Mouse (Mus musculus): ENCODE measurements around the gene Cracr2a. TPM values are rescaled to one million over a fixed set of nuclear protein-coding genes. Genes with fewer than 3 reads are reported as not detected.

Gene Cracr2a
- polyA plus RNA-seq, 1 experiment: 0.01 TPM

- H3K27me3 ChIP-seq (ENCODE audit: control insufficient read depth, insufficient read depth, insufficient read length): no peaks in the 10 kb centered on the region
- no peaks in the 10 kb centered on the region for H3K79me3 ChIP-seq (ENCODE audit: low read depth)
- no peaks in the 10 kb centered on the region for H3K36me3 ChIP-seq (ENCODE audit: control insufficient read depth, insufficient read depth)
- no peaks in the 10 kb centered on the region for H3K79me2 ChIP-seq (ENCODE audit: control insufficient read depth, insufficient read depth)
- no peak for TF ChIP-seq CEBPB (IDR thresholded peaks at IDR 0.05; ENCODE audit: low read depth)
- no peak for TF ChIP-seq MAX (IDR thresholded peaks at IDR 0.05)
- TF ChIP-seq MYOD1 (IDR thresholded peaks at IDR 0.05; ENCODE audit: control insufficient read depth, insufficient read length, low read depth): no peak
- no peak overlapping the region for H3ac ChIP-seq (ENCODE audit: control insufficient read depth, insufficient read length, low read depth)
- no peak overlapping the region for H3K4me3 ChIP-seq (ENCODE audit: insufficient read depth, poor library complexity, severe bottlenecking)
Observed at GRCm38 (mm10) chr6:127565951-127566732, 5.0 kb downstream of the Cracr2a start.

- no peak overlapping the region for H3K4me3 ChIP-seq (ENCODE audit: insufficient read depth, poor library complexity, severe bottlenecking)
- no peaks in the 10 kb centered on the region for H3K79me2 ChIP-seq (ENCODE audit: control insufficient read depth, insufficient read depth)
- H3ac ChIP-seq (ENCODE audit: control insufficient read depth, insufficient read length, low read depth): no peak overlapping the region
- no peak for TF ChIP-seq CTCF (IDR thresholded peaks at IDR 0.05; ENCODE audit: control insufficient read depth, insufficient read depth, insufficient read length)
- TF ChIP-seq CEBPB (IDR thresholded peaks at IDR 0.05; ENCODE audit: low read depth): no peak
- no peak for TF ChIP-seq MYOG (IDR thresholded peaks at IDR 0.05; ENCODE audit: control insufficient read depth, extremely low read depth, insufficient read length)
- no peak for TF ChIP-seq USF1 (IDR thresholded peaks at IDR 0.05; ENCODE audit: low read depth)
- TF ChIP-seq MYOD1 (IDR thresholded peaks at IDR 0.05; ENCODE audit: control insufficient read depth, insufficient read length, low read depth): no peak
- no peak for TF ChIP-seq MAX (IDR thresholded peaks at IDR 0.05)
- TF ChIP-seq FOSL1 (IDR thresholded peaks at IDR 0.05; ENCODE audit: insufficient read depth, low read length, poor library complexity, severe bottlenecking): no peak
- H3K79me3 ChIP-seq (ENCODE audit: low read depth): no peaks in the 10 kb centered on the region
- no peaks in the 10 kb centered on the region for H3K36me3 ChIP-seq (ENCODE audit: control insufficient read depth, insufficient read depth)
- no peaks in the 10 kb centered on the region for H3K27me3 ChIP-seq (ENCODE audit: control insufficient read depth, insufficient read depth, insufficient read length)
Observed at GRCm38 (mm10) chr6:127571849-127572550, 10.9 kb downstream of the Cracr2a start.

- no peak overlapping the region for H3K4me3 ChIP-seq (ENCODE audit: insufficient read depth, poor library complexity, severe bottlenecking)
- no peak overlapping the region for H3ac ChIP-seq (ENCODE audit: control insufficient read depth, insufficient read length, low read depth)
- TF ChIP-seq MYOD1 (IDR thresholded peaks at IDR 0.05; ENCODE audit: control insufficient read depth, insufficient read length, low read depth) (no peak), MAX (IDR thresholded peaks at IDR 0.05) (no peak), CTCF (IDR thresholded peaks at IDR 0.05; ENCODE audit: control insufficient read depth, insufficient read depth, insufficient read length) (no peak), FOSL1 (IDR thresholded peaks at IDR 0.05; ENCODE audit: insufficient read depth, low read length, poor library complexity, severe bottlenecking) (no peak), MYOG (IDR thresholded peaks at IDR 0.05; ENCODE audit: control insufficient read depth, extremely low read depth, insufficient read length) (no peak), CEBPB (IDR thresholded peaks at IDR 0.05; ENCODE audit: low read depth) (no peak), USF1 (IDR thresholded peaks at IDR 0.05; ENCODE audit: low read depth) (no peak)
- no peaks in the 10 kb centered on the region for H3K79me3 ChIP-seq (ENCODE audit: low read depth)
- H3K27me3 ChIP-seq (ENCODE audit: control insufficient read depth, insufficient read depth, insufficient read length): no peaks in the 10 kb centered on the region
- no peaks in the 10 kb centered on the region for H3K79me2 ChIP-seq (ENCODE audit: control insufficient read depth, insufficient read depth)
- no peaks in the 10 kb centered on the region for H3K36me3 ChIP-seq (ENCODE audit: control insufficient read depth, insufficient read depth)
Observed at GRCm38 (mm10) chr6:127573779-127574463, 12.8 kb downstream of the Cracr2a start.

- no peak overlapping the region for H3K4me3 ChIP-seq (ENCODE audit: insufficient read depth, poor library complexity, severe bottlenecking)
- H3ac ChIP-seq (ENCODE audit: control insufficient read depth, insufficient read length, low read depth): no peak overlapping the region
- H3K27me3 ChIP-seq (ENCODE audit: control insufficient read depth, insufficient read depth, insufficient read length): peaks cover 3% of the 10 kb centered on the region
- H3K79me3 ChIP-seq (ENCODE audit: low read depth): no peaks in the 10 kb centered on the region
- TF ChIP-seq CEBPB (IDR thresholded peaks at IDR 0.05; ENCODE audit: low read depth) (no peak), CTCF (IDR thresholded peaks at IDR 0.05; ENCODE audit: control insufficient read depth, insufficient read depth, insufficient read length) (no peak), MAX (IDR thresholded peaks at IDR 0.05) (no peak), MYOD1 (IDR thresholded peaks at IDR 0.05; ENCODE audit: control insufficient read depth, insufficient read length, low read depth) (no peak), USF1 (IDR thresholded peaks at IDR 0.05; ENCODE audit: low read depth) (no peak), MYOG (IDR thresholded peaks at IDR 0.05; ENCODE audit: control insufficient read depth, extremely low read depth, insufficient read length) (no peak), FOSL1 (IDR thresholded peaks at IDR 0.05; ENCODE audit: insufficient read depth, low read length, poor library complexity, severe bottlenecking) (no peak)
- H3K36me3 ChIP-seq (ENCODE audit: control insufficient read depth, insufficient read depth): no peaks in the 10 kb centered on the region
- no peaks in the 10 kb centered on the region for H3K79me2 ChIP-seq (ENCODE audit: control insufficient read depth, insufficient read depth)
Observed at GRCm38 (mm10) chr6:127575194-127575593, 14.1 kb downstream of the Cracr2a start.

- Histone ChIP-seq H3K79me2 (ENCODE audit: control insufficient read depth, insufficient read depth) (no peaks in the 10 kb centered on the region), H3K27me3 (ENCODE audit: control insufficient read depth, insufficient read depth, insufficient read length) (peaks cover 7% of the 10 kb centered on the region), H3K79me3 (ENCODE audit: low read depth) (no peaks in the 10 kb centered on the region), H3K4me3 (ENCODE audit: insufficient read depth, poor library complexity, severe bottlenecking) (no peak overlapping the region), H3ac (ENCODE audit: control insufficient read depth, insufficient read length, low read depth) (no peak overlapping the region), H3K36me3 (ENCODE audit: control insufficient read depth, insufficient read depth) (no peaks in the 10 kb centered on the region)
- no peak for TF ChIP-seq USF1 (IDR thresholded peaks at IDR 0.05; ENCODE audit: low read depth)
- no peak for TF ChIP-seq FOSL1 (IDR thresholded peaks at IDR 0.05; ENCODE audit: insufficient read depth, low read length, poor library complexity, severe bottlenecking)
- no peak for TF ChIP-seq CEBPB (IDR thresholded peaks at IDR 0.05; ENCODE audit: low read depth)
- no peak for TF ChIP-seq MYOD1 (IDR thresholded peaks at IDR 0.05; ENCODE audit: control insufficient read depth, insufficient read length, low read depth)
- no peak for TF ChIP-seq MAX (IDR thresholded peaks at IDR 0.05)
- TF ChIP-seq CTCF (IDR thresholded peaks at IDR 0.05; ENCODE audit: control insufficient read depth, insufficient read depth, insufficient read length): no peak
- TF ChIP-seq MYOG (IDR thresholded peaks at IDR 0.05; ENCODE audit: control insufficient read depth, extremely low read depth, insufficient read length): no peak
Observed at GRCm38 (mm10) chr6:127577688-127578087, 16.6 kb downstream of the Cracr2a start.

Data from C2C12 (cell line).